Mouse (Mus musculus): ENCODE data around the gene Iqch.

Iqch gene

DNA sequence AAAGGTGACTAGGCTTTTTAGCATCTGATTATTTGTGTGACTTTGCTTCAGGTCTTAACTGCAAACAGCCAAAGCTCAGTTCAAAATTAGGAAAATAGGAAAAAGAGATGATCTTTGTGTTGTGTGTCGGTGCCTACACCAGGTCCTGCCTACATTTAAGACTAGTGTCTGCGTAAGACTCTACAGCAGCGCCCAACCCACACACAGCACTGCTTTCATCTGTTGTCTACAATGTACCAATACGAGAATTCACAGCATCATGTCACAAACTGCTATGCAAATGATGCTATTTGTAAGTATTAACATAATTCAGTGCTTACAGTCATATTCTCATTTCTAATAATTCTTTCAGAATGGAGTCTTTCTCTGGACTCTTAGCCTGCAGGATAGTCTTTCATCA is 108.5 kb downstream of the Iqch start:
- no peak for DNase-seq (ENCODE audit: low read depth, low spot score)

DNA sequence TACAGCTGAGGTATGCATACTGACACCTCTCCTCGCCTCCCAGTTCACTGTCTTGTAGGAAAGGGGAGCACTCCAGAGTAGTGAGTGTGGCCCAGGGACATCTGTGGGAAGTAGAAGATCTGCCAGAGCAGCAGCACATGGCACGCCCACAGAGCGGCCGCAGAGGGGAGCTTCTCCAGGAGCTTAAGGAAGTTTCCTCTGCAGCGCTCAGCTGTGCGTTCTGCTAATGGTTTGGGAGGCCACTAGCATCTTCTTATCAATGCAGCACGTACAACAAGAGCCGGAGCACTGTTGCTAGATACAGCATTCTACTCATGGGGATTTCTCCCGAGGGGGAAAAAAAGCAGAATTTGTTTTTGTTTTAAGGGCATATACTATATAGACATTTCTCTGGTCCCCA is 110.0 kb downstream of the Iqch start:
- DNase-seq (ENCODE audit: low read depth, low spot score), result no peak

GRCm38 (mm10) chr9:63490521-63491307 is 111.6 kb downstream of the Iqch start:
- DNase-seq (ENCODE audit: low read depth, low spot score), result no peak

DNA sequence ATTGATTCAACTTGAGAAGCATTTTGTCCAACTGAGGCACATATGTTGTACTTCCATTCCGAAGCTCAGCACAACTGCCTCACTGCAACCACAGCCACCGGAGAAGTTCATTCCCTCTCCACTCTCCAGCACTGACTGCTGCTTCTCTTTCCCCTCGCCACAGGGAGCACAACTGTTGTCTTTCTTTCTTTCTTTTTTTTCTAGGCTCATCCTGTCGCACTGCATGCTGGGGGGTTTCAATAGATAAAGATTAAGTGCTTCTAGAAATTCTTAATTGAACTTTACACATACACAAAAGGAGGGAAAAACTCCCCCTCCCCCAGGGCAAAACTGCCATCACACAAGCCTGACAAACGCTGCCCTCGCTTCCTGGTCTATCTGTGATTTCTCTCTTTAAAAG is 113.1 kb downstream of the Iqch start:
- DNase-seq (ENCODE audit: low read depth, low spot score), result no peak

GRCm38 (mm10) chr9:63465561-63465960 is 136.7 kb downstream of the Iqch start:
- no peak for DNase-seq (ENCODE audit: low read depth, low spot score)

GRCm38 (mm10) chr9:63462296-63462695 is 140.0 kb downstream of the Iqch start:
- peak; percentile 59 for DNase-seq (ENCODE audit: low read depth, low spot score)

DNA sequence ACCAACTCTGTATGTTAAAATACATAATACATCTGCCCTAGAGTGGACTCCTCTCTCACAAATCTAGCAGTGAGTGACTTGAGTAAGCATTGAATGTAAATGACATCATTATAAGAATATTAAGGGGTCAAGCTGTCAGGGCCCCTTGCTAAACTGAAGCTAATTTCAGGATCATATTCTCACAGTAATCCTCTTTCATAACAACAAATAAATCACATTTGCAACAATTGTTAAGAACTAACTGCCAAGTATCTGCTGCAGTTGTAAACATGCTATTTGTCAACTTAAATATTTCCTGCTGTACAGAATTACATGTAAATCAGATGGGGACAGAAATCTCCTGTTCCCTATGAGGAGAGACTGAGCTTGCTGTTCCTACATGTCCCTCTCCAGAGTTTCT is 145.9 kb downstream of the Iqch start:
- no peak for DNase-seq (ENCODE audit: low read depth, low spot score)

- DNase-seq (ENCODE audit: low read depth, low spot score), result no peak
Measured at GRCm38 (mm10) chr9:63454341-63454740, 148.0 kb downstream of the Iqch start.

- DNase-seq (ENCODE audit: low read depth, low spot score), result no peak
Measured at GRCm38 (mm10) chr9:63450531-63451030, 151.7 kb downstream of the Iqch start.

GRCm38 (mm10) chr9:63443695-63444094 is 158.6 kb downstream of the Iqch start:
- no peak for DNase-seq (ENCODE audit: low read depth, low spot score)

GRCm38 (mm10) chr9:63430652-63431051 is 171.6 kb downstream of the Iqch start:
- no peak for DNase-seq (ENCODE audit: low read depth, low spot score)

DNA sequence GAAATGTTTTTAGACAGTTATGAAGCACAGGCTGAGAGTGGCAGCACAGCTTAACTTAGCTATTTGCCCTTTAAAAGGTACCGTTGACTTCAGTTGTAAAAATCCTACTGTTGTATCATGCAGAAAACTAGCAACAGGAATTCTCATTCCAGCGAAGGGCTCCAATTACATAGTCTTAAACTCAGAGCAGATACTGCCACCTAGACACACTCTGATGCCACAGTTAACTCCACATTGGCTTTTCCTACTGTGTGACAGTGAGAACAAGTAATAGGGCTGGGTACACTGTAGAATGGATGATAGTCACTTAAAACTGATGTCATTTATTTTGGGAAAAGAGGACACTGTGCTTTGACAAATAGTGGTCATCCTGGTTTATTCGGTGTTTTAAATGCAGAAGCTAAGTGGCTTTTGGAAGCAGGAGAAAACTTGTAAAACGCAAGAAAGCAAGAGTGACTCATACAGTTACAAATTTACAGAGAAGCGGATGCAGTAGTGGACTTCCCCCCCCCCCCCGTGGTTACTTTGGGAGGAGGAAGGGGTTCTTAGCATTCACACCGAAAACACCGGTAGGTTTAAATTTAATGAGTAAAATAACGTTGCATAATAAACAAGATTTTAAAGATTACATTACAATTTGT is 181.1 kb downstream of the Iqch start:
- no peak for DNase-seq (ENCODE audit: low read depth, low spot score)

- peak; percentile 5 for DNase-seq (ENCODE audit: low read depth, low spot score)
Measured at GRCm38 (mm10) chr9:63420396-63420795, 181.9 kb downstream of the Iqch start.

DNA sequence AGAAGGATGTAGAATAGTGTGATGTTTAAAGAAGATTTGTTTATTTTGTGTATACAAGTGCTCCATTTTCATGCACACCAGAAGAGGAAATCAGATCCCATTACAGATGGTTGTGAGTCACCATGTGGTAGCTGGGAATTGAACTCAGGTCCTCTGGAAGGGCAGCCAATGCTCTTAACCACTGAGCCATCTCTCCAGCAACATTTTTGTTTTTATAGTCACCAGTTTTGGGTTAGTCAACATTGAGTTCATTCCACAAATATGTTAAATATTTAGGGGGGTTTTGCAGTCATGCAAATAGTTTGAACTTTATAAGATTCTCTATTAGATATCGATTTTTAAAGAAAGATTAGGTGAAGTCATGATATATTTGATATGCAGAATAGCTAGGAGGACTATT is 202.1 kb downstream of the Iqch start:
- DNase-seq (ENCODE audit: low read depth, low spot score), result no peak

DNA sequence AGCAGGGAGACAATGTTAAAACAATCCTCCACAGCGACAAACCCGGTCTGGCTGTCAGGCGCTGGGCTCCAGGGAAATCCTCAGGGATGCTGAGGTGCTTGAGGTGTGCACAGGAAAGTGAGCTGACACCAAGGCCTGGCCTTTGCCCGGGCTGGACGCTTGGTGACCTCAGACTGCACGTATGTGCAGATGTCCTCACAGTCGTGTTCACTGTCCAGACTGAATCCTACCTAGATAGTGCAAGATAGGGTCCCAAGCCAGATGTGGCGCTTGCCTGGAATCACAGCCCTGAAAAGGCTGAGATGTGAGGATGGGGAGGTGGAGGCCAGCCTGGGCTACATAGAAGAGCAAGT is 202.9 kb downstream of the Iqch start:
- no peak for DNase-seq (ENCODE audit: low read depth, low spot score)

DNA sequence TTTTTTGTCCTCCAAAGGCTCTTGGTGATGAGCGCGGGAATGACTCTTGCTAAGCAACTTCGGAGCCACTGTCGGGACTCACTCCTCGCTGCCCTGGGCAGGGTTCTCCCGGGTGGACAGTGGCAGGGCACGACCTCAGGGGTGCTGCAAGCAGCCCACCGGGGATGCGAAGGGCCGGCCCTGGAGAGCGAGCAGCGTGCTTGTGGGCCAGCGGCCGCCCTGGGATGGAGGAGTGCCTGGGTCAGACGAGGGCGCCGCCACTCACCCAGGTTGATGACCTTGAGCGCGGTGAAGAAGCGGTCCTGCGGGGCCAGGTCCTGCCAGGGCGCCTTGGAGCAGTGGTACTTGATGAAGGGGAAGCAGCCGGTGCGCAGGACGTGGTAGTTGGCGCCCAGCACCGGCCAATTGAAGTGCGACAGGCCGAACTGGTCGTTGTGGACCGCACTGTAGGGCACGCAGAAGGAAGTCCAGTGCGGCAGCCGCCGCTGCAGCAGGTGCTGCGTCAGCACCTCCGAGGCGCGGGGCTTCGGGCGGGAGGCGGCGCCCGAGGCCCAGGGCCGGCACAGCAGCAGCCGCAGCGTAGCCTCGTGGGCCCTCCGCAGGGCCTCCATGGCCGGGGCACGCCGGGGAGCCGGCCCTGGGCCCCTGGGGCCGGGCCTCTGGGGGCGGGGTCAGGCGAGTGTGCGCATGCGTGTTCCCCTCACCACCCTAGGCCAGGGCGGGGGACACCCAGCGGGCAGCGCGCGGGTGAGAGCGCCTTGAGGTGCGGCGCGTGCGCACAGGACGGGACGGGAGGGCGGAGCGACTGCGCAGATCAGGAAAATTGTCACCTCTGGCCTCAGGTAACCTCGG is 203.5 kb downstream of the Iqch start, which contains the start of gene 2300009A05Rik:
Gene 2300009A05Rik, minus strand, starts transcription at position 636 of the 852 bp plus-strand sequence.
- DNase-seq (ENCODE audit: low read depth, low spot score), result peak; percentile 87

DNA sequence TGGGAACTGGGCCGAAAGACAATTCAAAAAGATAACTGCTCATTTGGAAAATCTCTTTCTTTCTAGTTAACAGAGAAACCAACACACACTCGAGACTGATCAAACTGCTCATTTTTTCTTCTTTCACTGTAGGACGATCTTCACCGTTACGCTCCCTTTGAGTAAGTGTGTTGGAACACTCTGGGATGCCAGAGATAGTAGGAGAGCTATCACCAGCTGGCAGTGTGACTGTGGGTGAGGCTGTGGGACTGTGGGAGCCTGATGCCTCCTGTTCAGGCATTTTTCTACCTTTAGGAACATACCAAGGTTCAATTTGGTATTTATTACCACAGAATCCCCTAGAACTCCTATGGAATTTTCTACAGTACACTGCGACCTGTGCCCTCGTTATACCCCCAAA is 206.7 kb downstream of the Iqch start:
- DNase-seq (ENCODE audit: low read depth, low spot score), result no peak

DNA sequence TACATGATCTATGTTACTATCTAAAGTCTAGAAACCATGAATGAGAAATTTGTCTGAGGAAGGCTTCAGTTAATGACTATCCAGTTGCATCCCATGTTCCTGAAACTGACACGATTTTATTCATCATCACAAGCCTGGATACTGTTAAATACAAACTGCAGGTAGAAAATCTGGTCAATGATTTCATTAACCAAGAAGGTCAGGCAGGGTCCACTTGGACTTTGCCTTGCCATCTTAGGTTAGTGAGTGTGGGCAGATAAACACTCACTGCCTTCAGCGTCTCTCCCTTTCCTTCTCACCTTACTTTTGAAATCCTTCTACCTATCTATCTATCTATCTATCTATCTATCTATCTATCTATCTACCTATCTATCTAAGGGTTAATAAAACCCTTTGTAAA is 211.0 kb downstream of the Iqch start:
- DNase-seq (ENCODE audit: low read depth, low spot score), result no peak

- DNase-seq (ENCODE audit: low read depth, low spot score), result no peak
Measured at GRCm38 (mm10) chr9:63382761-63383160, 219.5 kb downstream of the Iqch start.

DNA sequence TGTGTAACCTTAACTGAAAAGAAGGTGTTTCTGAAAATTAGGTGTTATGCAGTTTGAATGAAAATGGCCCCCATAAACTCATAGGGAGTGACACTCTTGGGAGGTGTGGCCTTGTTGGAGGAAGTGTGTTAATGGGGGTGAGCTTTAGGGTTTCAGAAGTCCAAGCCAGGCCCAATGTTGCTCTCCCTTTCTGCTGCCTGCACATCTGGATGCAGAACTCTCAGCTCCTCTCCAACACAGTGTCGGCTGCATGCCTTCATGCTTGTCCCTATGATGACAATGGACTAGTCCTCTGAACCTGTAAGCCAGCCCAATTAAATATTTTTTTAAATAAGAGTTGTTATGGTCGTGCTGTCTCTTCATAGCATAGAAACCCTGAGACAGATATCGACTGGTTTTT is 222.0 kb downstream of the Iqch start:
- DNase-seq (ENCODE audit: low read depth, low spot score), result no peak

GRCm38 (mm10) chr9:63378174-63378573 is 224.1 kb downstream of the Iqch start:
- no peak for DNase-seq (ENCODE audit: low read depth, low spot score)

Measured in ES-CJ7 (cell line).